Mouse (Mus musculus) myocyte (in vitro differentiated cells): Measurements from ENCODE around the gene Aig1.

Source experiments
- MAX ChIP-seq: IDR thresholded peaks from one replicate; pipeline ENCODE4 v1.6.1; 2011; ENCODE audit warnings: low read depth, mild to moderate bottlenecking, control low read depth
- POLR2A ChIP-seq: IDR thresholded peaks from one replicate; pipeline ENCODE4 v1.6.1; 2011; ENCODE audit warnings: low read depth, mild to moderate bottlenecking, control low read depth, moderate library complexity; ENCODE audit not compliant: insufficient read length

- no peak for TF ChIP-seq POLR2A
- no peak for TF ChIP-seq MAX
Measured at GRCm38 (mm10) chr10:13753777-13754176, 115.0 kb downstream of the Aig1 start.
